In the genomic region with DNA sequence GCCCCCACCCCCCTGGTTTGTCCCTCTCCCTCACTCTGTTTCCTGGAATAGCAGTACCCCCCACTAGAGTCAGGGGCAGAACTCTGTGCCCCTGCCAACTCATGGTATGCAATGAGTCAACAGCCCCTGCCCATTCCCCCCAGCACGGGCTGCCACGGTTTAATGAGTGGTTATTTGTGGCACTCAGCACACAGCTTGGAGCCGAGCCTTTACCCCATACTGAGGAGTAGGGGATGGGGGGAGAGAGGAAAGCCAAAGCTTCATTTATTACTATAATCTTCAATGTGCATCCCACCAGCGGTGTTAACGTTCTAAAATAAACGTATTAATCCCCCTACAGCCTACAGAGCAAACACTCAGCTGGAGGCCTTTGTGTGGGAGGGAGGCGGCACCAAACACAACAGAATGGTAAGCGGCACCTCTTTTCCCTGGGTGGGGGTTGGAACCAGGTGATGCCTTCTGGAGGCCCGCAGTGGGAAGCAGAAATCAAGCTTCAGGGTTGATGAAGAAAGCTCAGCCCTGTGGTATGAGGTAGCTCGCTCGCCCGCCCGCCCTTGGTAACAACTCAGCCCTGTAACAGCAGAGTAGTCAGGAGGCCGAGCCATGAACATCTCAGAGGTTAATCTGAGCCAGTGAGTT, we compare ENCODE assay signal across 8 mouse cellular contexts. TPM values are rescaled to one million over a fixed set of nuclear protein-coding genes. Genes with fewer than 3 reads are reported as not detected.
DNase-seq lines count a peak whose midpoint lies in the region; ATAC-seq and TF ChIP-seq lines count a peak whose summit lies in the region.
"Had no signal": no experiment of that assay in that cellular context is flagged by ENCODE, and none has a peak within 500 bp of the region (broad histone marks: within the 10 kb centered on the region; RNA-seq: fewer than 3 reads in every experiment).

No protein-coding gene starts in this region.

- no peak overlapping the region for H3K4me2 ChIP-seq in lung, postnatal 0 days (replicated peaks; ENCODE audit: low read depth, low read length)
- H3K4me2 ChIP-seq in embryonic facial prominence, embryonic 14.5 days (ENCODE audit: low read depth, low read length), result peak overlapping the region; percentile 26; the same call in 1 of the 2 replicates
- no peak overlapping the region for H3K4me2 ChIP-seq in hindbrain, embryonic 12.5 days (replicated peaks)

- H3K9me3 ChIP-seq in lung, postnatal 0 days (ENCODE audit: low read length), result no peaks in the 10 kb centered on the region
- H3K9me3 ChIP-seq in embryonic facial prominence, embryonic 14.5 days (ENCODE audit: control insufficient read depth, low read length), result no peaks in the 10 kb centered on the region
- H3K9me3 ChIP-seq in hindbrain, embryonic 12.5 days (replicated peaks), result no peaks in the 10 kb centered on the region

- no peak for DNase-seq in lung, postnatal 0 days (ENCODE audit: low spot score)
- no peak for DNase-seq in lung, postnatal 14 days
- DNase-seq in embryonic facial prominence, embryonic 14.5 days (ENCODE audit: low spot score), result peak; percentile 86
- DNase-seq in thymus, adult 2 months, result no peak
- no peak for DNase-seq in gastrocnemius, postnatal 14 days

- no peaks in the 10 kb centered on the region for H3K36me3 ChIP-seq in lung, postnatal 0 days (ENCODE audit: insufficient read depth, low read length)
- H3K36me3 ChIP-seq in embryonic facial prominence, embryonic 14.5 days (ENCODE audit: control insufficient read depth, insufficient read depth, low read length), result no peaks in the 10 kb centered on the region
- no peaks in the 10 kb centered on the region for H3K36me3 ChIP-seq in hindbrain, embryonic 12.5 days
- H3K36me3 ChIP-seq in thymus, adult 2 months (ENCODE audit: control insufficient read depth, insufficient read depth, low read length), result no peaks in the 10 kb centered on the region

- TF ChIP-seq POLR2A in olfactory bulb, adult 2 months (IDR thresholded peaks at IDR 0.05; ENCODE audit: insufficient read depth, low read depth, low read length), result no peak
- no peak for TF ChIP-seq POLR2A in thymus, adult 2 months (IDR thresholded peaks at IDR 0.05; ENCODE audit: control insufficient read depth, extremely low read depth, insufficient read depth, low read length, poor library complexity)

- peak; percentile 41 for ATAC-seq in lung, postnatal 0 days
- ATAC-seq in embryonic facial prominence, embryonic 14.5 days (ENCODE audit: low read depth), result peak; percentile 35
- 0 out of 2 replicates have a peak, but pooled peaks have one; percentile 38 for ATAC-seq in hindbrain, embryonic 12.5 days (ENCODE audit: low FRiP score)

- no peak overlapping the region for H3K4me3 ChIP-seq in lung, postnatal 0 days (ENCODE audit: low read depth, low read length)
- H3K4me3 ChIP-seq in embryonic facial prominence, embryonic 14.5 days (ENCODE audit: low read depth, low read length), result no peak overlapping the region
- no peak overlapping the region for H3K4me3 ChIP-seq in hindbrain, embryonic 12.5 days
- peak overlapping the region; percentile 9; the same call in 1 of the 2 replicates for H3K4me3 ChIP-seq in olfactory bulb, adult 2 months (ENCODE audit: insufficient read depth, low read depth, low read length)
- no peak overlapping the region for H3K4me3 ChIP-seq in thymus, adult 2 months (ENCODE audit: control insufficient read depth, insufficient read depth, low read length)

- H3K27ac ChIP-seq in lung, postnatal 0 days (ENCODE audit: low read length), result no peak overlapping the region
- peak overlapping the region; percentile 48 for H3K27ac ChIP-seq in embryonic facial prominence, embryonic 14.5 days (replicated peaks; ENCODE audit: low read depth, low read length)
- no peak overlapping the region for H3K27ac ChIP-seq in hindbrain, embryonic 12.5 days
- peak overlapping the region; percentile 94 for H3K27ac ChIP-seq in olfactory bulb, adult 2 months (ENCODE audit: insufficient read depth, low read depth, low read length)
- no peak overlapping the region for H3K27ac ChIP-seq in thymus, adult 2 months (ENCODE audit: control insufficient read depth, insufficient read depth, low read length)

- H3K27me3 ChIP-seq in lung, postnatal 0 days (replicated peaks; ENCODE audit: insufficient read depth, low read length), result peaks cover 9% of the 10 kb centered on the region; the same call in 1 of the 2 replicates
- peaks cover 30% of the 10 kb centered on the region for H3K27me3 ChIP-seq in embryonic facial prominence, embryonic 14.5 days (replicated peaks; ENCODE audit: control insufficient read depth, insufficient read depth, low read length)
- peaks cover 24% of the 10 kb centered on the region for H3K27me3 ChIP-seq in hindbrain, embryonic 12.5 days
- H3K27me3 ChIP-seq in thymus, adult 2 months (ENCODE audit: control insufficient read depth, insufficient read depth, low read length), result peaks cover 2% of the 10 kb centered on the region; the same call in 1 of the 2 replicates

- intact Hi-C loops in gastrocnemius, postnatal 14 days (cut with DNase I; ENCODE audit: low total_unique reads), result no loop called here

- WGBS in lung, postnatal 0 days, result 49% methylated on average over 14 of the region's 14 CpGs
- 39% methylated on average over 14 of the region's 14 CpGs for WGBS in embryonic facial prominence, embryonic 14.5 days
- 27% methylated on average over 14 of the region's 14 CpGs for WGBS in hindbrain, embryonic 12.5 days
- WGBS in olfactory bulb, adult 2 months, result 19% methylated on average over 14 of the region's 14 CpGs
- 90% methylated on average over 14 of the region's 14 CpGs for WGBS in thymus, adult 2 months

- peaks cover 4% of the 10 kb centered on the region; the same call in 1 of the 2 replicates for H3K4me1 ChIP-seq in lung, postnatal 0 days (ENCODE audit: insufficient read depth, low read depth, low read length)
- peaks cover 36% of the 10 kb centered on the region; the same call in 1 of the 2 replicates for H3K4me1 ChIP-seq in embryonic facial prominence, embryonic 14.5 days (ENCODE audit: control insufficient read depth, insufficient read depth, low read length)
- peaks cover 38% of the 10 kb centered on the region for H3K4me1 ChIP-seq in hindbrain, embryonic 12.5 days
- peaks cover 40% of the 10 kb centered on the region for H3K4me1 ChIP-seq in olfactory bulb, adult 2 months (ENCODE audit: control insufficient read depth, insufficient read depth, low read length)
- no peaks in the 10 kb centered on the region for H3K4me1 ChIP-seq in thymus, adult 2 months (replicated peaks; ENCODE audit: control insufficient read depth, insufficient read depth, low read length)

- TF ChIP-seq CTCF in lung, postnatal 0 days (IDR thresholded peaks at IDR 0.05), result no peak
- no peak for TF ChIP-seq CTCF in olfactory bulb, adult 2 months (IDR thresholded peaks at IDR 0.05; ENCODE audit: insufficient read depth, low read depth, low read length)
- no peak for TF ChIP-seq CTCF in thymus, adult 2 months (IDR thresholded peaks at IDR 0.05; ENCODE audit: borderline replicate concordance, control insufficient read depth, extremely low read depth, insufficient read depth, low read length, poor library complexity)

- H3K9ac ChIP-seq in lung, postnatal 0 days (replicated peaks; ENCODE audit: low read depth), result no peak overlapping the region
- no peak overlapping the region for H3K9ac ChIP-seq in embryonic facial prominence, embryonic 14.5 days (ENCODE audit: low read depth, low read length)
- H3K9ac ChIP-seq in hindbrain, embryonic 12.5 days, result no peak overlapping the region

- TF ChIP-seq EP300 in lung, postnatal 0 days (IDR thresholded peaks at IDR 0.05), result no peak

RNA-seq across cellular contexts. Expression of gene Pcp4l1, which starts 6.5 kb away (rescaled TPM):
- 3.3 and 4.4 TPM in 2 replicates for polyA plus RNA-seq in lung, postnatal 0 days (2015; fragmentation: Nextera tagmentation; extraction: Ambion mirVana)
- 11.3 and 14.7 TPM in 2 replicates for polyA plus RNA-seq in embryonic facial prominence, embryonic 14.5 days (2014; fragmentation: Nextera tagmentation; extraction: Ambion mirVana)
- 22.8 and 28.7 TPM in 2 replicates for polyA plus RNA-seq in hindbrain, embryonic 12.5 days (2016; fragmentation: Nextera tagmentation; extraction: Ambion mirVana)
- polyA plus RNA-seq in olfactory bulb, adult 2 months (2012; ENCODE audit: insufficient read depth, insufficient read length, low replicate concordance, missing spikeins), result 326 and 491 TPM in 2 replicates
- 4.7 and 7.3 TPM in 2 replicates for polyA plus RNA-seq in thymus, adult 2 months (2012; rRNA removed)
- 10 to 100 TPM; 12.3 to 17.1 TPM for total RNA-seq in gastrocnemius, postnatal 14 days (2021)

RNA-seq across cellular contexts. Expression of gene Nr1i3, which starts 24.2 kb away (rescaled TPM):
- polyA plus RNA-seq in lung, postnatal 0 days (2015; fragmentation: Nextera tagmentation; extraction: Ambion mirVana), result 0.07 and 0.08 TPM in 2 replicates
- polyA plus RNA-seq in embryonic facial prominence, embryonic 14.5 days (2014; fragmentation: Nextera tagmentation; extraction: Ambion mirVana), result 0.15 and 0.17 TPM in 2 replicates
- 0.15 and 0.39 TPM in 2 replicates for polyA plus RNA-seq in hindbrain, embryonic 12.5 days (2016; fragmentation: Nextera tagmentation; extraction: Ambion mirVana)
- not detected in 2 replicates for polyA plus RNA-seq in olfactory bulb, adult 2 months (2012; ENCODE audit: insufficient read depth, insufficient read length, low replicate concordance, missing spikeins)
- 0.08 and 0.43 TPM in 2 replicates for polyA plus RNA-seq in thymus, adult 2 months (2012; rRNA removed)
- total RNA-seq in gastrocnemius, postnatal 14 days (2021), result not detected

RNA-seq across cellular contexts. Expression of gene Tomm40l, which starts 32.7 kb away (rescaled TPM):
- 14.9 and 17.1 TPM in 2 replicates for polyA plus RNA-seq in lung, postnatal 0 days (2015; fragmentation: Nextera tagmentation; extraction: Ambion mirVana)
- polyA plus RNA-seq in embryonic facial prominence, embryonic 14.5 days (2014; fragmentation: Nextera tagmentation; extraction: Ambion mirVana), result 25.4 and 28.7 TPM in 2 replicates
- 28.1 and 31.9 TPM in 2 replicates for polyA plus RNA-seq in hindbrain, embryonic 12.5 days (2016; fragmentation: Nextera tagmentation; extraction: Ambion mirVana)
- not detected in 2 replicates for polyA plus RNA-seq in olfactory bulb, adult 2 months (2012; ENCODE audit: insufficient read depth, insufficient read length, low replicate concordance, missing spikeins)
- polyA plus RNA-seq in thymus, adult 2 months (2012; rRNA removed), result 34.7 and 34.9 TPM in 2 replicates
- total RNA-seq in gastrocnemius, postnatal 14 days (2021), result 10 to 100 TPM; 44.3 to 46.7 TPM

RNA-seq across cellular contexts. Expression of gene Apoa2, which starts 35.3 kb away (rescaled TPM):
- polyA plus RNA-seq in lung, postnatal 0 days (2015; fragmentation: Nextera tagmentation; extraction: Ambion mirVana), result 2.3 and 5.5 TPM in 2 replicates
- polyA plus RNA-seq in embryonic facial prominence, embryonic 14.5 days (2014; fragmentation: Nextera tagmentation; extraction: Ambion mirVana), result 1.9 TPM in 2 replicates
- 2.7 and 4.2 TPM in 2 replicates for polyA plus RNA-seq in hindbrain, embryonic 12.5 days (2016; fragmentation: Nextera tagmentation; extraction: Ambion mirVana)
- not detected in 2 replicates for polyA plus RNA-seq in olfactory bulb, adult 2 months (2012; ENCODE audit: insufficient read depth, insufficient read length, low replicate concordance, missing spikeins)
- 1.8 and 49.4 TPM in 2 replicates for polyA plus RNA-seq in thymus, adult 2 months (2012; rRNA removed)
- not detected for total RNA-seq in gastrocnemius, postnatal 14 days (2021)

RNA-seq across cellular contexts. Expression of gene Mpz, which starts 39.1 kb away (rescaled TPM):
- polyA plus RNA-seq in lung, postnatal 0 days (2015; fragmentation: Nextera tagmentation; extraction: Ambion mirVana), result 0.62 and 0.73 TPM in 2 replicates
- polyA plus RNA-seq in embryonic facial prominence, embryonic 14.5 days (2014; fragmentation: Nextera tagmentation; extraction: Ambion mirVana), result 9.6 and 11.2 TPM in 2 replicates
- polyA plus RNA-seq in hindbrain, embryonic 12.5 days (2016; fragmentation: Nextera tagmentation; extraction: Ambion mirVana), result 2.4 and 4.2 TPM in 2 replicates
- not detected in 2 replicates for polyA plus RNA-seq in olfactory bulb, adult 2 months (2012; ENCODE audit: insufficient read depth, insufficient read length, low replicate concordance, missing spikeins)
- 1.1 and 7.4 TPM in 2 replicates for polyA plus RNA-seq in thymus, adult 2 months (2012; rRNA removed)
- 100 to 1,000 TPM; 117 to 734 TPM for total RNA-seq in gastrocnemius, postnatal 14 days (2021)
- total RNA-seq: layer of hippocampus, adult 8-10 months had no signal

Comparison
In these comparisons a context has a peak if more than half of its experiments do, and no peak if none do; other contexts are left out.
1. H3K27ac ChIP-seq: peak in embryonic facial prominence, embryonic 14.5 days (single experiment) and olfactory bulb, adult 2 months (single experiment); none in lung, postnatal 0 days (single experiment), hindbrain, embryonic 12.5 days (single experiment) and thymus, adult 2 months (single experiment).
2. RNA of gene Pcp4l1, which starts 6.5 kb away (polyA plus RNA-seq): 326 to 491 TPM in olfactory bulb, adult 2 months; 22.8 to 28.7 TPM in hindbrain, embryonic 12.5 days, 11.3 to 14.7 TPM in embryonic facial prominence, embryonic 14.5 days, 4.7 to 7.3 TPM in thymus, adult 2 months and 3.3 to 4.4 TPM in lung, postnatal 0 days; every median in the first group is over 10 times any median in the second.
3. Peak in every context shown above with its lines, with median percentiles within 50 percentile points of each other: ATAC-seq.